Mouse (Mus musculus): ENCODE measurements around the gene Btbd7. TPM values are rescaled to one million over a fixed set of nuclear protein-coding genes. Genes with fewer than 3 reads are reported as not detected.

The Btbd7 gene
- 19.3 and 20.3 TPM in 2 replicates for polyA plus RNA-seq (2015; fragmentation: Nextera tagmentation; extraction: Ambion mirVana)

GRCm38 (mm10) chr12:102878031-102878823 is at the start of gene Btbd7:
Btbd7 (minus strand) TSS chr12:102878471.
- WGBS: under 1% methylated on average over 56 of the region's 95 CpGs
- H3K36me3 ChIP-seq: no peaks in the 10 kb centered on the region
- peaks cover 10% of the 10 kb centered on the region for H3K4me1 ChIP-seq
- no peaks in the 10 kb centered on the region for H3K27me3 ChIP-seq
- H3K9me3 ChIP-seq (replicated peaks): no peaks in the 10 kb centered on the region
- peak within 1 kb of the TSS; percentile 92 for H3K4me3 ChIP-seq (replicated peaks)
- peak within 1 kb of the TSS; percentile 69 for H3K4me2 ChIP-seq (replicated peaks)
- ATAC-seq (ENCODE audit: insufficient number of reproducible peaks, low FRiP score, low TSS enrichment, low read depth): peak; percentile 96
- H3K9ac ChIP-seq: peak within 1 kb of the TSS; percentile 96
- H3K27ac ChIP-seq (replicated peaks): peak within 1 kb of the TSS; percentile 97

DNA sequence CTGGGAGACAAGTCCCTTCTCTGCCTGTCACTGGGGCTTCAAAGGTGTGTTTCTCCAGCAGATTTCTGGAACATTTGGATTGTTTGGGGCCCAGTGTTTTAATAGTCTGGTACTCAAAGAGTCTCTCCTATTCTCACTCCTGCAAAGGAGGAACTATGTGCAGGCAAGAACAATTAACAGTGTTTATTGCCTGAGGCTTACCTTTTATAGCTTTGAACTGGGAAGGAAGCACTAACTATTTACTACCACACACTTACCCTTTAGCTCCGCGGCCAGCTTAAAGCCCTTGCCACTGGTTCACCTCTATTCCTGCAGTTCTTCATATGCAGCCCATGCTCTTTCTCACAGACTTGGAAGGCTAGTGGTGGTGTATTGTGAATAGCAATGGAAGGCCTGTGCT is 37.8 kb upstream of the Btbd7 start:
- no peaks in the 10 kb centered on the region for H3K9me3 ChIP-seq (replicated peaks)
- no peaks in the 10 kb centered on the region for H3K36me3 ChIP-seq
- no peak for ATAC-seq (ENCODE audit: insufficient number of reproducible peaks, low FRiP score, low TSS enrichment, low read depth)
- no peak overlapping the region for H3K4me2 ChIP-seq (replicated peaks)
- 75% methylated on average over 2 of the region's 2 CpGs for WGBS
- H3K4me3 ChIP-seq (replicated peaks): no peak overlapping the region
- no peak overlapping the region for H3K9ac ChIP-seq
- H3K27ac ChIP-seq (replicated peaks): no peak overlapping the region
- no peaks in the 10 kb centered on the region for H3K27me3 ChIP-seq
- H3K4me1 ChIP-seq: no peaks in the 10 kb centered on the region

DNA sequence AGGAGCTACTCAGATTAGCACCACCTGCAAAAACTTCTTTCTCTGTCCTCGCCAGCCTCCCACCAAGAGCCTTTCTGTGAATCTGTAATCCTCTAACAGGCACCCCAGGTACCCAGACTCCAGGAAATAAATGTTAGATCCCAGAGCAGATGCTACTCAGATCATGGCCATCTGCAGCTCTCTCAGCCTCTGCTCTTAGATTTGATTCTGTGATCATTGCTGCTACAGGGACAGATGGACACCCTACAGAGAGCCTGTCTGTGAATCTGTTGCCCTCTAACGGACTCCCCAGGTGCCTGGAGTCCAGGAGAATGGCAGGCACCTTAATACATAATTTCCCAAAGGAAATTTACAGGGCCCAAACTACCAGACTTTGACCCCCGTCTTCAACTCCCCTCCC is 29.9 kb upstream of the Btbd7 start:
- H3K9ac ChIP-seq: no peak overlapping the region
- H3K36me3 ChIP-seq: no peaks in the 10 kb centered on the region
- H3K27me3 ChIP-seq: no peaks in the 10 kb centered on the region
- no peak overlapping the region for H3K27ac ChIP-seq (replicated peaks)
- no peak overlapping the region for H3K4me2 ChIP-seq (replicated peaks)
- H3K4me3 ChIP-seq (replicated peaks): no peak overlapping the region
- no peaks in the 10 kb centered on the region for H3K4me1 ChIP-seq
- 41% methylated on average over 3 of the region's 3 CpGs for WGBS
- no peaks in the 10 kb centered on the region for H3K9me3 ChIP-seq (replicated peaks)
- no peak for ATAC-seq (ENCODE audit: insufficient number of reproducible peaks, low FRiP score, low TSS enrichment, low read depth)

DNA sequence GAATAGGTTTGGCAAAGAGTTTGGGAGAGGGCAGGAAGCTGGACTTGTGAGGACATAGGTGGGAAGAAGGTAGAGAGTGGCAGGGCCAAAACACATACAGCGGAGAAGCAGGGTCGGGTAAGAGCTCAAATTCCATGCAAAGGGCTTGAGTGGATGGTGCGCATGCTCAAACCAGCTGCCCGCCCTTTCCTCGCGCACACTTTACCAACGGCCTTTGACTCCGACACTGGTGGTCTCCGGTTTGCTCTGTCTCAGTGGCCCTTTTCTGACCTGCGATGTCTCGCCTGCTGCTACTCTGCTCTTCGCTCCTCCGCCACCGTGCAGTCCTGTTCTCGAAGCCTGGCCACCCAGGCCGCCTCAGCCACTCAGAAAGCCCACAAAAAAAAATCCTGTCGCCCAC is 20.8 kb upstream of the Btbd7 start, which contains the start of gene Cox8c:
TSS of gene Cox8c (plus strand) at position 226 of the 400 bp plus-strand sequence.
- WGBS: 91% methylated on average over 17 of the region's 17 CpGs
- H3K9me3 ChIP-seq (replicated peaks): no peaks in the 10 kb centered on the region

DNA sequence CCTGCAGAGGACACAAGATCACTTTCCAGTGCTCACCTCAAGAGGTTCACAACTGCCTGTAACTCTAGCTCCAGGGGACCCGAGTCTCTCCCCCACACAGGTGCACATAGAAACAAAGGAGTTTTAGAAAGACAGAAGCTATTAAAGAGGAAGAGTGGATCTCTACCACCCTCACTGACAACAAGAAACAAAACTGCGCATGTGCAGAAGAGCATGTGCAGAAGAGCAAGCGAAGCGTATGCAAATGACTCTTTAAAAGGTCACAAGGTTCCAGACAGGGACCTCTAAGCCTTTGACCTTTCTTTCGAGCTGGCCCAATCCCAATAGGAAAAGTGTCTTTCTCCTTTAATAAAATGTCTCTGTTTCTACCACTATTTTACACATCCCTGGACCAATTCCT is 10.3 kb upstream of the Btbd7 start:
- no peak overlapping the region for H3K4me3 ChIP-seq (replicated peaks)
- no peak overlapping the region for H3K27ac ChIP-seq (replicated peaks)
- H3K9me3 ChIP-seq (replicated peaks): no peaks in the 10 kb centered on the region
- H3K27me3 ChIP-seq: no peaks in the 10 kb centered on the region
- ATAC-seq (ENCODE audit: insufficient number of reproducible peaks, low FRiP score, low TSS enrichment, low read depth): no peak
- no peaks in the 10 kb centered on the region for H3K36me3 ChIP-seq
- WGBS: 55% methylated on average over 5 of the region's 5 CpGs
- no peak overlapping the region for H3K9ac ChIP-seq
- H3K4me1 ChIP-seq: no peaks in the 10 kb centered on the region
- no peak overlapping the region for H3K4me2 ChIP-seq (replicated peaks)

More for the DNA sequence above, 20.8 kb upstream of the Btbd7 start, which contains the start of gene Cox8c:
- no peaks in the 10 kb centered on the region for H3K27me3 ChIP-seq
- no peak within 1 kb of the TSS for H3K4me2 ChIP-seq (replicated peaks)
- H3K27ac ChIP-seq (replicated peaks): no peak within 1 kb of the TSS
- ATAC-seq (ENCODE audit: insufficient number of reproducible peaks, low FRiP score, low TSS enrichment, low read depth): no peak
- no peaks in the 10 kb centered on the region for H3K36me3 ChIP-seq
- H3K9ac ChIP-seq: no peak within 1 kb of the TSS
- H3K4me3 ChIP-seq (replicated peaks): no peak within 1 kb of the TSS
- no peaks in the 10 kb centered on the region for H3K4me1 ChIP-seq

- ATAC-seq (ENCODE audit: insufficient number of reproducible peaks, low FRiP score, low TSS enrichment, low read depth): no peak
- H3K27me3 ChIP-seq: no peaks in the 10 kb centered on the region
- H3K9me3 ChIP-seq (replicated peaks): no peaks in the 10 kb centered on the region
- no peak overlapping the region for H3K27ac ChIP-seq (replicated peaks)
- H3K9ac ChIP-seq: no peak overlapping the region
- H3K4me3 ChIP-seq (replicated peaks): no peak overlapping the region
- no peak overlapping the region for H3K4me2 ChIP-seq (replicated peaks)
- H3K36me3 ChIP-seq: no peaks in the 10 kb centered on the region
- WGBS: 58% methylated on average over 10 of the region's 10 CpGs
- no peaks in the 10 kb centered on the region for H3K4me1 ChIP-seq
Measured at GRCm38 (mm10) chr12:102887366-102887765, 9.1 kb upstream of the Btbd7 start.

DNA sequence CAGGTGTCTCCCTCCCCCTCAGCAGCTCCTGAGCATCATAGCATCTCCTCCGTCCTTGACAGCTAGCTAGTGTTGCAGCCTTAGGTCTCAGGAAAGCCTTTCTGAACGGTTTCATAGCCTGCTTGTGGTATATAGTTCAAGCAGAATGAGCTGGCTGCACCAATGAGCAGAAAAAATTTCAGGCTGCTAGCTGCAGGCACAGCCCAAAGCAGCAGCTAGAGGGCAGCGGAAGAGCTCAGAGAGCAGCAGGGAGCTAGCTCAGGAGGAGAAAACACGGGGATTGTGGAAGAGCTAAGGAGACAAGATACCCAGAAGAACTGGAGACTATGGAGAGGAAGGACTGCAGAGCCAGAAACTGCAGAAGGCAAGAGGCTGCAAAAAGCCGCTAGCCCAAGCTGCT is 7.5 kb upstream of the Btbd7 start:
- ATAC-seq (ENCODE audit: insufficient number of reproducible peaks, low FRiP score, low TSS enrichment, low read depth): no peak
- no peak overlapping the region for H3K4me3 ChIP-seq (replicated peaks)
- H3K27me3 ChIP-seq: no peaks in the 10 kb centered on the region
- H3K4me1 ChIP-seq: no peaks in the 10 kb centered on the region
- WGBS: 19% methylated on average over 5 of the region's 5 CpGs
- H3K9me3 ChIP-seq (replicated peaks): no peaks in the 10 kb centered on the region
- H3K36me3 ChIP-seq: no peaks in the 10 kb centered on the region
- no peak overlapping the region for H3K27ac ChIP-seq (replicated peaks)
- no peak overlapping the region for H3K4me2 ChIP-seq (replicated peaks)
- no peak overlapping the region for H3K9ac ChIP-seq

DNA sequence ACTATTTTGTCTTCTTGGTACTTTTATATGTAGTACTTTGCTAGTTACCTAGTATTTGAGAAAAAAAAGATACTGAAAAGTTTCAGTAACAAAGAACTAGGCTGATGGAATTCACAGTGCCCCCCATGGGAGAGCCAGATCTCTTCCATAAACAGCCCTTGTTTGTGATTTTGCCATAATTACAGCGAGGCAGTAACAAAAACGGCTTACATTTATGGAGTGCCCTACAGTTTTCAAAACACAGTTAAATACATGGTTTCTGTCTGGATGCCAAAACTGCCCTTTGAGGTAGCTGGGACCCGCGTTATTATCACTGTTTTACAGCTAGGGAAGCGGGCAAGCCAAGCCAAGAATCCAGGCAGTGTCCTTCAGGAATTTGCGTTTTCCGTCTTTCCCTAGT is 630 bp upstream of the Btbd7 start:
- WGBS: 21% methylated on average over 7 of the region's 7 CpGs
- Histone ChIP-seq H3K4me2 (replicated peaks) (peak overlapping the region; percentile 69), H3K4me3 (replicated peaks) (peak overlapping the region; percentile 92), H3K9ac (peak overlapping the region; percentile 12; the same call in 1 of the 2 replicates), H3K36me3 (no peaks in the 10 kb centered on the region), H3K27me3 (no peaks in the 10 kb centered on the region), H3K4me1 (peaks cover 10% of the 10 kb centered on the region), H3K27ac (replicated peaks) (peak overlapping the region; percentile 97), H3K9me3 (replicated peaks) (no peaks in the 10 kb centered on the region)
- ATAC-seq (ENCODE audit: insufficient number of reproducible peaks, low FRiP score, low TSS enrichment, low read depth): no peak

GRCm38 (mm10) chr12:102877301-102878030 is 805 bp downstream of the Btbd7 start:
- Histone ChIP-seq H3K27me3 (no peaks in the 10 kb centered on the region), H3K27ac (replicated peaks) (peak overlapping the region; percentile 97), H3K9ac (peak overlapping the region; percentile 96), H3K36me3 (no peaks in the 10 kb centered on the region), H3K4me2 (replicated peaks) (peak overlapping the region; percentile 69), H3K4me3 (replicated peaks) (peak overlapping the region; percentile 92), H3K9me3 (replicated peaks) (no peaks in the 10 kb centered on the region), H3K4me1 (peaks cover 10% of the 10 kb centered on the region)
- ATAC-seq (ENCODE audit: insufficient number of reproducible peaks, low FRiP score, low TSS enrichment, low read depth): peak; percentile 71
- 0% methylated on average over 55 of the region's 70 CpGs for WGBS

GRCm38 (mm10) chr12:102870527-102870926 is 7.7 kb downstream of the Btbd7 start:
- H3K4me2 ChIP-seq (replicated peaks): no peak overlapping the region
- no peaks in the 10 kb centered on the region for H3K9me3 ChIP-seq (replicated peaks)
- H3K4me1 ChIP-seq: no peaks in the 10 kb centered on the region
- no peaks in the 10 kb centered on the region for H3K27me3 ChIP-seq
- H3K36me3 ChIP-seq: no peaks in the 10 kb centered on the region
- no peak overlapping the region for H3K4me3 ChIP-seq (replicated peaks)
- no peak overlapping the region for H3K9ac ChIP-seq
- H3K27ac ChIP-seq (replicated peaks): no peak overlapping the region
- no peak for ATAC-seq (ENCODE audit: insufficient number of reproducible peaks, low FRiP score, low TSS enrichment, low read depth)
- WGBS: 84% methylated on average over 1 of the region's 1 CpGs

DNA sequence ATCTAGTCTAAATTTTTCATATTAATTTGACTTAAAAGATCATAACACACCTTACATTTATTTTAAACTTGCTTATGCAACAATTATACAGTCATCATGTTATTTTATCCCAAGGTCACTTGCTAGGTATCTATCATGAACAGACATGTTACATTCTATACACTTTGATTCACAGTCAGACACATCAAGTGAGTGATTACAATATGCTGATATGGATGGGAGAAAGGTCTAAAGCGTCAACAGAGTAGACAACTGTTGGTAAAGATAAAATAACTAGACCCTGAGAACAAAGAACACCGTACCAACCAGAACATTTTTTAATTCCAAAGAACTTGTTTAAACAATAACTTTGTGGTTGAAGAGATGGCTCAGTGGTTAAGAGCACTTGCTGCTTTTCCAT is 8.5 kb downstream of the Btbd7 start:
- ATAC-seq (ENCODE audit: insufficient number of reproducible peaks, low FRiP score, low TSS enrichment, low read depth): no peak
- no peak overlapping the region for H3K4me2 ChIP-seq (replicated peaks)
- no peaks in the 10 kb centered on the region for H3K27me3 ChIP-seq
- H3K9ac ChIP-seq: no peak overlapping the region
- H3K36me3 ChIP-seq: no peaks in the 10 kb centered on the region
- H3K27ac ChIP-seq (replicated peaks): no peak overlapping the region
- no peak overlapping the region for H3K4me3 ChIP-seq (replicated peaks)
- no peaks in the 10 kb centered on the region for H3K9me3 ChIP-seq (replicated peaks)
- no peaks in the 10 kb centered on the region for H3K4me1 ChIP-seq
- 75% methylated on average over 2 of the region's 2 CpGs for WGBS
